Mouse (Mus musculus) gonadal fat pad, adult 2 months (tissue): ENCODE results near the gene Idi2. TPM values are rescaled to one million over a fixed set of nuclear protein-coding genes. Genes with fewer than 3 reads are reported as not detected.
A peak's percentile ranks its signal among the peaks of the same experiment; 100 is the strongest.
"Not testable (repeated sequence)": the region's sequence is repeated elsewhere in the genome, so short reads cannot be mapped to it uniquely, and the experiment has no call there.

ENCODE experiments used
- DNase-seq: peaks from one replicate; pipeline ENCODE4 v3.0.0-alpha.2; 2012; ENCODE audit warnings: low read depth
- polyA plus RNA-seq: library from polyadenylated mRNA; depleted of rRNA; stranded (reverse); fragments of >200 nt; gene quantifications from 2 replicates; pipeline ENCODE4 v1.2.3, GENCODE M21; 2012; rRNA removed

Gene Idi2
- not detected in 2 replicates for polyA plus RNA-seq

DNA sequence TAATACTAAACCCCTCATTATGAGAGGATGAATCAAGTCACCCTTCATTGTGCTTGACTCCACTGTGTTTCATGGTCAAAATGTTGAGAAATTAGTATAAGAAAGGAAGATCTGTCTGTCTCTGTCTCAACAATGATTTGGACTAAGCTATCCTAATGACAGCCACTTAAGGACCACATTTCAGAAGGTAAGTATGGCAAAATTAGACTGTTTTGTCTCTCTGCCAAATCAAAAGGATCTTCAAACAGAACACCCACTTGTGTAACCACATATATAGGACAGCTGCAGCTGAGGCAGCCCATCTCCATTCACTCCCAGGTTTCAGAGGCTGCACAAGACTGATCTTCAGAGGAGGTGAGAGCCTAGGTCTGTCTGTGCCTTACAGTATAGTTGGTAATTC is at the start of gene Idi2:
TSS of gene Idi2 (plus strand) at position 301 of the 400 bp plus-strand sequence.
- DNase-seq: not testable (repeated sequence)

DNA sequence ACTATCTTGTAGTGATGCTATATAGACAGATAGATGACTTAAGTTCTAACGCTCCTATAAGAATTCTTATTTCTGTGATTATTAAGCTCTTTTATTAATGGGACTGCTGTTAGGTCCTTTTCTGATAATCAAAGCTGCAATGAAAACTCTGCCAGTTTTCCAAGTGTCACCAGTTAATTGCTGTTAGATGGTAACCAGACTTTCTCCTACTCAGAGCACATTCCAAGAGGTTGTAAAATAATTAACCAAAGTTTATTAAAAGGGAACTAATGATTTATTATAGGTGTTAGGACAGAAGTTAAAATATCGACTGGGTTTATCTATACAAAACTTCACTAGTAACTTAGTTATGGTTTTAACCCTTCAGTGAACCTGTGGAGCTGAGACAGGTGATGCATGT is 46.7 kb upstream of the Idi2 start:
- not testable (repeated sequence) for DNase-seq

DNA sequence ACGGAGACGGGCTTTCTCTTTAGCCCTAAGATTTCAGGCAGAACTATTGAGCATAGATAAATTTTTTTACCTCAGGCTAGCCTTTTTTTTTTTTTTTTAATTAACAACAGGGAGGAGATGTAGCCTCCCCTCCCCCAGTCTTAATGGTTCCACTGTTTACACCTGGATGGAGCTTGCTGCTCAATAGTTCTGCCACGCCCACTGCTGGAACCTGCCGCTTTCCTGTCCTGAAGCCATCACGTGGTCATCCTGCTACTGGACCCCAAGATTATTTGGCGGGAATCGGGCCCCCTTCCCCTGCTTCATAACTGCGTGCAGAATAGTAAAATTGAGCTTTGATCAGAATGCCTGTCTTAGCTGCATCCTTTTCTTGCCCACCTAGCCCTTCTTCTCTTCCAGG is 38.8 kb upstream of the Idi2 start:
- not testable (repeated sequence) for DNase-seq

GRCm38 (mm10) chr13:8933499-8933898 is 19.2 kb upstream of the Idi2 start:
- no peak for DNase-seq

- not testable (repeated sequence) for DNase-seq
These were observed 15.0 kb upstream of the Idi2 start for GRCm38 (mm10) chr13:8937611-8938140.

DNA sequence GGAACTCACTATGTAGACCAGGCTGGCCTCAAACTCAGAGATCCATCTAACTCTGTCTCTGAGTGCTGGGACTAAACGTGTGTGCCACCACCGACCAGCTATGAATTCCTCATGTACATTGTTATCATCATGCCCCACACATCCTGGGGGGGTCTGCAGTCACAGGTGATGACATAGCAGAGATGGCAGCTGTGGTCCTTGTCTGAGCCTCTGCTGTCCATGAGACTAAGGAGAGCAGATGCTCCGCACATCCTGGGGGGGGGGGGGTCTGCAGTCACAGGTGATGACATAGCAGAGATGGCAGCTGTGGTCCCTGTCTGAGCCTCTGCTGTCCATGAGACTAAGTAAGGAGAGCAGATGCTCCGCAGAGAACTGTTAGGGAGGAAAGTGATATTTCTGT is 11.6 kb upstream of the Idi2 start:
- DNase-seq: not testable (repeated sequence)

- DNase-seq: not testable (repeated sequence)
These were observed 11.0 kb upstream of the Idi2 start for GRCm38 (mm10) chr13:8941701-8942100.

GRCm38 (mm10) chr13:8943828-8944227 is 8.8 kb upstream of the Idi2 start:
- DNase-seq: not testable (repeated sequence)

DNA sequence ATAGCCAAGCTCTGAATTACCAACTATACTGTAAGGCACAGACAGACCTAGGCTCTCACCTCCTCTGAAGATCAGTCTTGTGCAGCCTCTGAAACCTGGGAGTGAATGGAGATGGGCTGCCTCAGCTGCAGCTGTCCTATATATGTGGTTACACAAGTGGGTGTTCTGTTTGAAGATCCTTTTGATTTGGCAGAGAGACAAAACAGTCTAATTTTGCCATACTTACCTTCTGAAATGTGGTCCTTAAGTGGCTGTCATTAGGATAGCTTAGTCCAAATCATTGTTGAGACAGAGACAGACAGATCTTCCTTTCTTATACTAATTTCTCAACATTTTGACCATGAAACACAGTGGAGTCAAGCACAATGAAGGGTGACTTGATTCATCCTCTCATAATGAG is 4.5 kb upstream of the Idi2 start, which contains the start of gene Gm9745:
TSS of gene Gm9745 (minus strand) at position 101 of the 400 bp plus-strand sequence.
- not testable (repeated sequence) for DNase-seq

- DNase-seq: not testable (repeated sequence)
These were observed 2.5 kb downstream of the Idi2 start for GRCm38 (mm10) chr13:8955127-8955526.

DNA sequence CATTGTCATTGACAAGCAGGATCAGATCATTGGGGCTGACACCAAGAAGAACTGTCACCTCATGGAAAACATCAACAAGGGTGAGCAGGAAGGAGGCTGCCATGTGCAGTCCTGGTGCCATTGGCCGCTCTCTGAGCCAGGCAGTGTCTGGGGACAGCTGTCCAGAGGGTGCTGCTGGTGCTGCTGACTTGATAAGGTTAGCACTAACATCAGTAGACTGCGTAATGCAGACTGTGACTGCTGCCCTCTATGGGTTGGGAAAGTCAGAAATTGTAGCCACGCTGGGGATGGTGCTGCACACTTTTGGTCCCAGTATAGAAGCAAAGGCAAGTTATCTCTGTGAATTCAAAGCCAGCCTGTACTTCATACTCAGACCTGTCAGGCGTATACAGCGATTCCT is 4.2 kb downstream of the Idi2 start:
- not testable (repeated sequence) for DNase-seq

GRCm38 (mm10) chr13:8959058-8959457 is 6.4 kb downstream of the Idi2 start:
- DNase-seq: not testable (repeated sequence)

GRCm38 (mm10) chr13:8959554-8959953 is 6.9 kb downstream of the Idi2 start:
- DNase-seq: not testable (repeated sequence)

DNA sequence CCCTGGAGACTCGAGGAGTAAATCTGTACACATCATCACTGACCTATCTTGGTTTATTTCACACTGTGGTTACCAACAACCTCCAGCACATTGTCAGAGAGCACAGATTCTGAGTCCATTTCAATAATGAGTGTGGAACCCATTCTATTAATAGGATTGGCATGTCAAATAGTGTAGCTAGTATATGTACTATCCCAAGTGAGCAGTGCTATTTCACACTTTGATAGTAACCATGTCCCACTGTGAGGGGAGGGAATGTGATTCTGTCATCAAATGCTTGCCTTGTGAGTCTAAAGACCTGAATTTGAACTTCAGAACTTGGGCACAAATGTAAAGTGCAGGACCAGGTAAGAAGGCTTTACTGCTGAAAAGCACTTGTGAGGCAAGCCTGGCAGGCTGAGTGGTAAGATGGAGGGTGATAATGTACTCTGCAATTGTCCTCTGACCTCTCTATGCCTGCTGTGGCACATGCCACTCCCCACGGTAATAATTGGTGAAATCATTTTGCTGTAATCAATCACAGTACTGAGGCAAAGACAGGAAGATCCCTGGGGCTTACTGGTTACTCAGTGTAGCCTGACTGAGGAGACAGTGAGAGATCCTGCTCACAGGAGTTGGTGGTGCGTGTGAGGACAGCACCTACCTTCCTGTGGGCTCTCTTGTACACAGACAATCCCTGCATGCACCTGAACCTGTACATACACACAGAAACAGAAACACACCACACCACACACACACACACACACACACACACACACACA is 8.6 kb downstream of the Idi2 start:
- peak; percentile 52 for DNase-seq

DNA sequence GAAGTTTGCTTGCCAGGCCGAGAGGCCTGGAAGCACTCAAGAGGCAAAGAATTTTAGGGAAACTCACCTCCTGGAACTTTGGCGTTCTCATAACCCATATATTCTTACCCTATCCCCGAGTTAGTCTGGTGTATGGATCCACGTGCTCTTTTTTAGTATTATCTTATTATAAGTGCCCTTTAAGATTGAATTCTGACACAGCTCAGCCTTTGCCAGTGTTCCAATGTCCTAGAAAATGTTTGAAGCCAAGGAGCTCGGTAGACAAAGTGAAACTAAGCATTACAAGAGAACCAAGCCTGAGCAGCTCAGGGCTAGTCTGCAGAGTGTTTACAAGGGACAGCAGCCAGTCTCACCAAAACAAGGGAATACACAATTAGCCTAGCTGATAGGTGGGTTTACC is 9.6 kb downstream of the Idi2 start:
- not testable (repeated sequence) for DNase-seq

GRCm38 (mm10) chr13:8965224-8965623 is 12.6 kb downstream of the Idi2 start:
- no peak for DNase-seq

DNA sequence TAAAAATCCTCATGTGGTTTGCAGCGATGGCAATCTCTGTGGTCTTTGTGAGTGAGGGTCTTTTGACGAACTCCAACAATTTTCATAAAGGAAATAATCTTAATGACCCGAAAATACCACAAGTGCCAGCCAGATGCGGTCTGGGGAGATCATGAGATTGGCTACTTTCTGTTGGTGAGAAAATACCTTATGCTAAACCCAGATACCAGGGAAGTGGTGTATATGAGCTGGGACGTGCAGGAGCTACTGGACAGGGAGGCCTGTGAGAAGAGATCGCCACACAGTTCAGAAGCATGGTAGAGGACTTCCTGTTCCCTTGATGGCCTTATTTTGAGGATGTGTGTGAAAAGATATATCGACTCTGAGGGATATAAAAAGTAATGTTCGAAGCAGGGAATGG is 15.1 kb downstream of the Idi2 start:
- no peak for DNase-seq

GRCm38 (mm10) chr13:8972369-8972768 is 19.7 kb downstream of the Idi2 start:
- DNase-seq: no peak

DNA sequence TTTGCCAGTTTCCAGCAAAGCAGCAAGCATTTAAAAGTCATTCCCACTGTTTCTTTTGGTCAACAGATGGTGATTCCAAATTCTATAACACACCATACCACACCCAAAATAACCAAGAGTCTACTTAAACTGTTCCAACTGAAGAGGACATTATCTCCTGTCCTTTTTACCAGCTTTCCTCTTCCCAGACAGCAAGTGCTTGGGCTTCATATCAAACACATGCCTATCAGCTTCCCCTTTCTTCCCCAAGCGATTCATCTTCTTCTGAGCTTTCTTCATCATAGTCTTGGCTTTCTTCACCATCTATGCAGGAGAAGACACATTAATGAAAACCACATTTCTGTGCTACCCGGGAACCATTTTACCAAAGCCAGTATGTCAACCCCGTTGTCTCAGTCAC is 20.3 kb downstream of the Idi2 start:
- DNase-seq: no peak

- DNase-seq: no peak
These were observed 39.6 kb downstream of the Idi2 start for GRCm38 (mm10) chr13:8992231-8992630.

- no peak for DNase-seq
These were observed 42.7 kb downstream of the Idi2 start for GRCm38 (mm10) chr13:8995159-8995989.

GRCm38 (mm10) chr13:8995990-8996786 is 43.5 kb downstream of the Idi2 start, which contains the start of gene Gtpbp4:
Gene Gtpbp4 (minus strand): TSS chr13:8996083.
- peak; percentile 62 for DNase-seq
